Mouse (Mus musculus) thymus, postnatal 10 days (tissue): ENCODE results near the gene Acap2.

Experiments used
- DNase-seq, 2 experiments: peaks; one replicate each; pipeline ENCODE4 v3.0.0; 2021; ENCODE audit warnings: low spot score in 2 of 2

The Acap2 gene

DNA sequence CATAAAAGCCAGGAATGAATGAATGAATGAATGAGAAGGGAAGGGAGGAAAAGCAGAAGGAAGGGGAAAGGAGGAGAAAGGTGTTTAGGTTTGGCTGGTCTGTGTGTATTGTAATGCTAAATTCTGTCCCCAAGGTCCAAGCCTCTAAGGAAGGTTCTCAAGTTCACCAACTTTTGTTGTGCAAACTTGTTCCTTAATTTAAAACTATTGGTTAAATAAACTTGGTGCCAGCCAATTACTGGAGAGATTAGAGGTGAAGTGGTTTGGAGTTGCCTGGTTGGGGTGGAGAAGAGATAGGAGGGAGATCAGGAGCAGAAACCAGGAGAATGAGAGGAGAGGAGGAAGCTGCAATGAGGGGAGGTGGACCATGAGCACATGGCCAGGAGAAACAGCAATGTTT, 31.4 kb downstream of the Acap2 start:
- no peak for DNase-seq

DNA sequence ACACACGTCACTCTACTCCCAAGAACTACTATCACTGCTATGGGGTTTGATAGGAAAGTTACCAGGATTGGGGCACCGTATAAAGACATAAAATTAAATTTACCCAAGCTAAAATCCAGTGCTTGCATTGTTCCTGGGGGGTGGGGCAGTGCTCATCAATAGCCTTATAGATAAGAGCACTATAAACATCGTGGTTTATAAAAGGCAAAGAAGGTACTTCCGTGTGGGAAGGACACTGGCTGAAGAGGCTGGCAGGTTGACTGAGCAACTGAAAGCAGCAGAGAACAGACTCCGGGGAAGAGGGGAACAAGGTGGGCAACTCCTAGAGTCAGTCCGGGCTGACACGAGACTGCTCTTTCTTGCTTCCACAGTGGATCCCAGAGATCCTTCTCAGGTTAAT, 33.1 kb downstream of the Acap2 start:
- no peak for DNase-seq

DNA sequence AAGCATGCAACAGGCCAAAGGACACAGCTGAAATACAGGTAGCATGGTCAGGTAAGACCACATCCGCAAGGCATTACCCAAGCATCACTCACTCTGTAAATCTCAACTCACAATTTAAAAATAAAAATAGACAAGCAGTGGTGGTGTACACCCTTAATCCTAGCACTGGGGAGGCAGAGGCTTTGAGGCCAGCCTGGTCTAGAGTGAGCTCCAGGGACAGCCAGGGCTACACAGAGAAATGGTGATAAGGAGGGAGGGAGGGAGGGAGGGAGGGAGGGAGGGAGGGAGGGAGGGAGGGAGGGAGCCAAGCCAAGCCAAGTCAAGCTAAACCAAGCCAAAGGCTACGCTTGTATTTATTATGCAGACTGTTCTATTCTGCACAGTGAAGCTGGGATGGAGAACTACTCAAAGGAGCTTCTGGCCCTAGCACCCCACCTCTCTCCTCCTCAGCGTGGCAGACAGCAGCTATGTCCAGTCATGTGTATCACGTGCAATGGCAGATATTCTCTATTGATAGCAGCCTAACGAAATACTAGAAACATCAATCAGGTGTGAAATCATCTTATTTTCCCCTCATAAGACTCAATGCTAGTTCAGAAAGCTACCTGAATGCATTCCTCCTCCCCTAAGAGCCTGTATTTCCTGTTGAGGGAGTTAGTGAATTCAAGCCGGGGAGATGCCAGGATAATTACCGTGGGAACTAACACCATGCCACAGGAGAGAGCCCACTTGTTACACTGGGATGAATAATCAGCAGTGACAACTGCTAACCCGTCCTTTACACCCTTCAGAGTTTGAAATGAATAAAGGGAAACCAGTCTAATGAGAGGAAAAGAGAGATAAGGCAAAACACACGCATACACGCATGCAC, 33.8 kb downstream of the Acap2 start:
- no peak for DNase-seq

DNA sequence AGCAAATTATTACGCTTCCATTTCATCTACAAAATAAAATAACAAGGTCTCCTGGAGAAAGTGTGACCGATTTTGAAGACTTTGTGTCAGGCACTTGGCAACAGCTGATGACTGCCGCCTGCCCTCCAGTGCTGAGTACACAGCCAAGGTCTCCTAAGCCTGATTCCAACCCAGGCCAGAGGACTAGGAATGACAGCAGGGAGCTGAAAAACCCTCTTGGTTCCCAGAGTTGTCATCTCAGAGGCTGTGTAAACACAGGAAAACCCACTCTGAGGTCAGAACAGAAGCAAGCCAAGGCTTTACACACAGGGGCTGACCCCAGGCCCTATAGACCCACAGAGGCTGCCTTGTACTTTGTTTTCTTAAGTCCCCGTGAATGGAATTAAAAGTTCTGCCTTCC, 35.1 kb downstream of the Acap2 start:
- no peak for DNase-seq

DNA sequence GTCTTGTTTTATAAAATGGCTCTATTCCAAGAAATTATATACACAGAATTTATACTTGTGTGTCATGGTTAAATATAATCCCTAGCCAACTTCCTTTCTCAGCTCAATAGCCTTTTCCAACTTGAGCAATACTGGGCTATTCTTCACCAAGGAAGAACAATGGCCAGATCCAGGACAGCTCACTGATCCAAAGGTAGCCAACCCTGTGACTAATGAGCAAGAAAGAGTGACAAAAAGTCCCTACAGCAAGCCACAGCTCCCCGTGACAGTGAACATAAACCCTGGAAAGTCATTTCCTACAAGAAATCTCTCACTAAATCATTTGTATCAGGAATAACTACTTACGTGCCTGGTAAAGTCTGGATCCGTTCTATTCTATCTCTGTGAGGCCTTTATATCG, 35.6 kb downstream of the Acap2 start:
- DNase-seq: no peak

DNA sequence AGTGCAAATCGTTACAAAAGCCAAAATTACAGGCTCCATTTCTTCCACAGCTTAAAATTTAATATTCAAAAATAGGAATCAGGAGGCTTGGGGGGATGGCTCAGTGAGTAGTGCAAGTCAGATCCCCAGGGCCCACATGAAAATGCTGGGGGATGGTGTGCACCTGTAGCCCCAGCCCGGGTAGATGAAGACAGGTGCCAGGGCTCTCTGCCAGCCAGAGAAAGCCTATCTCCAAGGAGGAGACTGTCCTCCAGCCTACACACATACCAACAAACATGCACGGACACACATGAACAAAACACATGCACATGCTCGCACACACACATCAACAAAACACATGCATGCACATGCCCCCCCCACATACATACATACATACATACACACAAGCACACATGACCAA, 36.9 kb downstream of the Acap2 start:
- no peak for DNase-seq

DNA sequence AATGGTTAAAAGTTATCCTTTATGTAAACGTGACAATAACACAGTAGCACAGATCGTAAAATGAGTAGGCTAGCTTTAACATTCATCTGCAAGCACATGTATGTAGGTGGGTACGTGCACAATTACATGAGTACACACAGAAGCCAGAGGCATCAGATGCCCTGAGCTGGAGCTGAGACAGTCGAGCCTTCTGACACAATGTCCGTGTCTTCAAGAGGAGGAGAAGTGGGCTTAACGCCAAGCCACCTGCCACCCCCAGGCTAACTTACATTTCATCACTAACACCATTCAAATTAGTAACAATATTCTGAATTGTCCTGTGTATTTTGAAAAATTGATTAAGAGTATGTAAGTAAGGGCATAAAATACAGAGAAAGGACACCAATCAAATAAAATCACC, 40.6 kb downstream of the Acap2 start:
- no peak for DNase-seq

DNA sequence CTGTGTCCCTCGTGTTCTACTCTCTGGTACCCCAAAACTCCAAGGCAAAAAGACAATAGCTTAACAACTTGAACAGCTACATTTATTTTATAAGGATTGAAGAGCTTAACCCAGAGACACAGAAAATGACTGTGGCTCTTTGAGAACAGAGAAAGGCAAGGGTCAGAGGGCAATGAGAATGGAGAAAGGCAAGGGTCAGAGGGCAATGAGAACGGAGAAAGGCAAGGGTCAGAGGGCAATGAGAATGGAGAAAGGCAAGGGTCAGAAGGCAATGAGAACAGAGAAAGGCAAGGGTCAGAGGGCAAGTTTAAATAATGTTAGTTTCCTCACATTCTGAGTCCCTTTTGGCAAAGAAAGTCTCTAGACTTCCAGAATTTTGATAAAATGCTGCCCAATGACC, 41.6 kb downstream of the Acap2 start:
- DNase-seq: no peak

DNA sequence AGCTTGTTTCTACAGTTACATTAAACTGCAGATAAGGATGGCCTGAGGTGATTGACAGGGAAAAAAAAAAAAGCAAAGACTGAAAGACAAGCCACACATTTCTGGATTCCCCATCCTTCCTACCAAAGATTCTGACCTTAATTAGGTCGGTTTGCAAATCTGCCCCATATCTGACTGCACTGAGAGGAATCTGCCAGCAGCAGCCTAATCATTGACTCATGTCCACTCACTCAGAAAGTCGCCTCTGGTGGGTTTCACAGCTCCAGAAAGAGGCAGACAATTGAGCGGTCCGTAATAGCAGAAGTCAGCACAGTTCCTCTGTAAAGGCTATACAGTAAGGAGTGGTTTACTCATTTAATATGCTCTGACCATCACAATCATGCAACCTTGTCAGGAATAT, 51.2 kb downstream of the Acap2 start:
- no peak for DNase-seq

DNA sequence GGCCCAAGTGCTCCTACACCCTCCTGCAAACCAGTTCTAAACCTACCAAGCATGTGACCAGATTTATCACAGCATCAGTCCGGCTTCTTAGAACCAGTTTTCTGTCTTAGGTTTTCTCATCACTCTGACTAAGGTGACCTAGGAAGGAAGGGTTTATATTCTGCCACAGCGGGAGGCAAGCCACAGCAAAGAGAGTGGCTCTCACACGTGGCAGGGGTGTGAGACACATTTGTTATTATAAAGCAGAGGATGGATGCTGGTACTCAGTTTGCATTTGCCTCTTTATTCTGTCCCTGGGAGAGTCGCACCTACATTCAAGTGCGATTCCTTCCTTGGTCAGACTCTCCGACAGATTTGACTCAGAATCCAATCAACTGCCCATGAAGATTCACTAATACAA, 52.2 kb downstream of the Acap2 start:
- DNase-seq: no peak

DNA sequence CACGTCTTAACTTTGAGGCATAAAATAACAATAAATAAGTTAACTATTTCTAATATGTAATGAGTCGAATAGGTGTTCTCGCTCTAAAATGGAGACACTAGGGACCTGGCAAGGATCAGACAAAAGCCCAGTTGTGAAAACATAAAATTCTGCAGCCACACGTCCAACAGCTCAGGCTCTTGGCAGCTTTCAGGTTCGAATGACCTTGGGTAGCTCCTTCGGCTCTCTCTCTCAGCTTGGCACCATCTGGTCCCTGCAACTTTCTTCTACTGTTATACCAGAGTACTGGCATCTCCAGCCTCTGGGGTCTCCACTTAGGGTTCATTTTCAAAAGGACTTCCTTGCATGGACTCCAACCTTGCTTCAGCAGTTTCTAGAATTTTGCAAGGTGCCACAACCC, 53.3 kb downstream of the Acap2 start:
- no peak for DNase-seq

DNA sequence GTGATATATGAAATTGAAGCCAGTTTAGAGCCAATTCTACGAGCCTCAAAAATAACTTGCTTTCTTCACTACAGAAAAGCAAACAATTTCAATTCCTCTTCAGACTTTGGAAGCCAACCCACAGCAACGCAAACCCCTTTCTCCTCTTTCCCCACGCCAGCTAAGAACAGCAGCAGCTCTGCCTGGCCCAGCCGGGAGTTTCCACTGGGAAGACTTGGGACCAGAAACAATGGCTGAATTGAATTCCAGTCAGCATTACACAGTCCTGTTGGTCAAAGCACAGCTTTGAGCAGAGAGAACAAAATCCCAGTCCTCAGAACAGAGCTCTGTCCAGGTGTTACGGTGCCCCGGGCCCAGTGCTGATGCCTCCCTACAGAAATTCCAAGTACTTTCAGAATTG, 59.1 kb downstream of the Acap2 start:
- no peak for DNase-seq

DNA sequence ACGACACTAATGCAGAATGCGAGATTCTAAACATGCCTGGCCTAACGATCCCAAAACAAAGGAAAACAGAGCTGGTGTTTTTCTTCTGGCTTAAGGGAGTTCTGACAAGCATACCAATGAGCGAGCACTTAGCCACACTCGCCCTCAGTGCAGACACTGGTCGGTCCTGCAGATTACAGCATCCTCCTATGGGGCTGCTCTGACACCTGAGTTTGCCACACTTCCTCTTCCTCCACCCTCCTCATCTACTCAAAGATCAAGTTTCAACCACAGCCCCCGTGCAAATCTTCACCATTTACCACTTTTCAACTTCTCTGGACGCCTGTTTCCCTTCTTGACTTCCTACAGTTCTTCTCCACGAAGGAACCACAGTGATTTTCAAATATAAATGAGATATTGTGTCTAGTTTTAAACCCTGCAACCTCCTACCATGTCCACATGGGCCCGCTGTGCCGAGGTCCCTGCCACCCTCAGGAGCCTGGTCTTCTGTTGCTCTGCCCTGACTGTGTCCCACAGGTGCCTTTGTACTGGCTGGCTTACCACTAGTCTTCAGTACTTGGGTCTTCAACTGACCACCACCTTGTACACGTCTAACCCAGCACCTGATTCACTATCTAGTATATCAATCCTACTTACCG, 64.3 kb downstream of the Acap2 start:
- DNase-seq: no peak

DNA sequence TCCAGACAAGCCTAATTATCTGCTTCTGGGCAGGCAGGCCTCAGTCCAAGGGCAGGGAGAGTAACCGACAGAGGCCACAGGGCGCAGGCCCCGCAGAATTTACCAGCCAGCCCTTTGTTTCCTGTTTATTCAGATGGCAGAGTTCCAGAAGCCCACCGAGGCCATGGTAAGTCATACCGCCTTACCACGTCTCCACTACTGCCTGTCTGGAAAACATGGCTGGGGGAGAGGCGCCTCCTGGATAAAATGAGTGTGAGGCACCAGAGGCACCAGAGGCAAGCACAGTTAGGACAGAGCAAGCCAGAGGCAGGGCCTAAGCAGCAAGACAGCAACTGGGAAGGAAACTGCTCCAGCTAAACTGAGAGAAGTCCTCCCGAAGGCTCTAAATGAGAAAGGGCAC, 65.5 kb downstream of the Acap2 start:
- DNase-seq: no peak

DNA sequence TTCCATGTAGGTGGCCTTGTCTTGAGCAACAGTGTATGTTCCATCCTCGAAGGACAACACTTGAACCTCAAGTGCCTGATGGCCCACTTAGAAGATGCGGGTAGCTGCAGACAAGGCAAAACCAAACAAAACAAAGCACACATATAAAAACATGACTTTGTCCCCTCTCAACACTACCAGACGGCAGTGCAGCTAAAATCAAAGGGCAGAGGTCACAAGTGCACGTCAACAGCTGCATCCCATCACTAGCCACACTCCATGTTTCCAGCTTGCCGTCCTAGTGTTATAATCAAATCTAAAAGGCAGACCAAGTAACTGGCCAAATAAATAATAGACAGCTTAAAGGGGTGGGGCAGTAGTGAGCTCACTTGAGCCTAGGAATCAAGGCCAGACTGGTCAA, 69.5 kb downstream of the Acap2 start:
- DNase-seq: no peak

DNA sequence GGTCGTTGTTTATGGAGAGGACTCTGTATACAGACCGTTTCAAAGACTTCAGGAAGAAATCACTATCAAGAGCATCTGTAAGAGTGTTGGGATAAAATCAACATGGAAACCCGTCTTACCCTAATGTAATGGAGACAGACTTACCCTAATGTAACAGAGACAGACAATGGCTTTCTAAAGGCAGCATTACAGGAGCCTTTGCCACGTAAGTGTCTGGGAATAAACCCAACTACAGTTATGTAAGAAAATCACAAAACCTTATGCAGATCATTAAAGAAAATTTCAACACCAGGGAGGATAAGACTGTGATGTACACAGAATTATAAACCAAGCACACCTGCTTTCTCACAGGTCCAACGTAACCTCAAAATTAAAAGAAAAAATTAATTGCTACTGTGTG, 72.9 kb downstream of the Acap2 start:
- DNase-seq: no peak

DNA sequence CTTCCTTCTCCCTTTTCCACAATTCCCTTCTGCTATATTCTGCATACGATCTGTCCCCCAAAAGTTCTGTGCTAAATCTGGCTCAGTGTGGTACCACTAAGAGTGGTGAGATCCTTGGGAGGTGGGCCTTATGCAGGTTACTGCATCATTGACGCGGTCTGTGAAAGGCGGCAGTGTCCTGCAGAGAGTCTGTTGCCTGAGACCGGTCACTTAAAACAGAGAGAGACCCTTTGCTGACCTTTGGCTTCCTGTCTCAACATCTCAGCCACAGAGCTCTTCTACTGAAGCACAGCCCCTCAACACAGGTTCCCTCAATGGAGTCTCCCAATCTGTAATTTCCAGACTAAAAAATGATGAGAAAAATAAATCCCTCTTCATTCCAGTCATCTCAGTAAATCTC, 76.1 kb downstream of the Acap2 start:
- DNase-seq: no peak

DNA sequence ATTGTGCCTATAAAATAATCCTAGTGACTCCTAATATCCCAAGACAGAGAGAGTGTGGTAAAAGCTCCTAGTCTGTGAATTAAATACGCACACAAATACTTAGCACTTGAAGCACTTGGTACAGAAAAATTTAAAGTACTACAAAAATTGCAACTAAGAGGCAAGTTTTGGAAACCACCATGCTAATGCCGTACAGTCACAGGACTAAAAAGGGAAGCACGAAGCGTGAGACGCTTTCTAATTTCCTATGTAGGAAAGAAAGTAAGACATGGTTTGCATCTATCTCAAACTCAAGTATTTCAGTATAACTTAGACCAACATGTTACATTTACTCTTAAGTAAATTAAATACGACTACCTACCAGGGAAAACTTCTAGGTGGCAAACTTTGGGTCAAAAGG, 79.4 kb downstream of the Acap2 start:
- DNase-seq: no peak

DNA sequence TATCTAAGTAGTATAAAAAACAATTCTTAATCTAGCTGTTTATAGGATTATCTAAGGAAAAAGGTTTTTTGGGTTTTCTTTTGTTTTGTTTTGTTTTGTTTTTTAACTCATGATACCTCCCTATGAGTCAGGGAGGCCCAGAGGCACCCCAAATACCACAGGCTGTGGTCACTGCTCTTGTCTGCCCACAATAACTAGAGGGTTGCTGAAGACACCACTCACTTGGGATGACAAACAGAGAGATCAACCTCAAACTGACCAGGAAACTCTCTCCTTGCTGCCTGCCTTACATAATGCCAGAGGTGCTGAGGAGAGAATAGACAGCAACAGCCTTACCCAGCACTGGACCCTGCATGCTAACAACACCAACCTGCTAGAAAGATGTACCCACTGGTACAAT, 87.4 kb downstream of the Acap2 start:
- no peak for DNase-seq

DNA sequence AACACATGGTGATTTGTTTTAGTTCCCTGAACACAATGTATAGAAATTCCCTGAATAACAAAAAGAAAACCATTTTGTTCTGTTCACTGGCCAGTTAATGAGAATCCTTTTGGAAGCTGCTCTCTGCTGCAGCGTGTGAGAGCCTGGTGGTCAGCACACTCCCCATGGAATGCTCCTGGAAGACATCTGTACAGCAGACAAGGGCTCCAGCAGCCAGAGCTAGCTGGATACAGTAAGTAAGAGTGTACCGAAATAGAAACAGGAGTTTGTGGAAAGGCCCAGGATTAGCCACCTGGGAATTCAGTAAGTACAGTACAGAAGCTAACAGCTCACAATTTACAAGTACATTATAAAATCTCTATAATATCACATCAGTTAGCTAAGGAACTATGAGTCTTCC, 99.7 kb downstream of the Acap2 start:
- DNase-seq: no peak

DNA sequence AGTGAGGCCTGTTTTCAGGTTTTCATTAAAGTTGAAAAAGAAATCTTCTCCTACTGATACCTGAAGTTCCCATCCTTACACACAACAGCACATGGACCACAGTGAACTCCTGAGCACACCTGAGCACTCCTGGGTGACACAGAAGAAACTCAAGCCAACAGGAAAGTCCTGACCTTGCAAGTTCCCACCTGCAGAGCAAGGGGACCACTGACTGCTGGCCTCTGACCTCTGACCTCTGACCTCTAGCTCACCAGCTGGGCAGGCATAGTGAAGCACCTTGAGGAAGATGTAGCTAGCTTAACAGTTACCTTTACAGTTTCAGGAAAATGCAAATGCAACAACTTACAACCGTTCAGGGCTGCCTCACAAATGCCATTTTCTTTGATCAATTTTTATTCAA, 101.1 kb downstream of the Acap2 start:
- DNase-seq: no peak

DNA sequence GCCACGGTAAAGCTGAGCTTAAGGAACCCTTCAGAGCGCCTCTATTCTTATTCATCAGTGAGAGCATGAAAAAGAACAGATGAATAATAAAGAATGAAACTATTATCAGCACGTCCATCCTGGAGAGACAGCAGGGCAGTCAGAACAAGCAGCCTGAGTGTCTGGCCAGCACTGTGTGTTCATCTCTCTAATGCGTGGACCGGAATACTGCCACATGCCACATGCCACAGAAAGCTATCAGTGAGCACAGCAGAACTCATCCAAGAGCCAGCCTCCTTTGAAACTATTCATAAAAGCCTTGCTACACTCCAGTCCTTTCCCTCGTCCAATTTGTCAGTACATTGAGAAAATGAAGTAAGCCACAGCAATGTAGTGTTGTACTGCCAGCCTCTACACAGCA, 107.0 kb downstream of the Acap2 start:
- no peak for DNase-seq

DNA sequence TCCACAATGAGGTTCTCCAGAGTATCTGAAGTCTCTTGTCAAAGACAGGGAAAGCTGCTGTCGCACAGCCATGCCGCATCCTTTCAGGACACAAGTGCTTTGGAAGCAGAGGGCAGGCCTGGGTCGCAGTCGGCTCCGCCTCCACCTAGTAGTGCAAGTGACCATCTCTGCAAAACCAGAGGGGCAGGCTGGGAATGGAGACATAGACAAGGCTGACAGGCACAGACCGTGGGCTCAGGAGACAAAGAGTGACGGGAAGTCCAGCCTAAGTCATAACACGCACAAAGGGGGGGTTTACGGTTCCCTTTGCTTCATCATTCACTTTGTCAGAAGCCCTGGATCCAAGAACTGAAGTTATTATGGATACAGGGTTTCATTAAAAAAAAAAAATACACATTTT, 107.9 kb downstream of the Acap2 start:
- no peak for DNase-seq

DNA sequence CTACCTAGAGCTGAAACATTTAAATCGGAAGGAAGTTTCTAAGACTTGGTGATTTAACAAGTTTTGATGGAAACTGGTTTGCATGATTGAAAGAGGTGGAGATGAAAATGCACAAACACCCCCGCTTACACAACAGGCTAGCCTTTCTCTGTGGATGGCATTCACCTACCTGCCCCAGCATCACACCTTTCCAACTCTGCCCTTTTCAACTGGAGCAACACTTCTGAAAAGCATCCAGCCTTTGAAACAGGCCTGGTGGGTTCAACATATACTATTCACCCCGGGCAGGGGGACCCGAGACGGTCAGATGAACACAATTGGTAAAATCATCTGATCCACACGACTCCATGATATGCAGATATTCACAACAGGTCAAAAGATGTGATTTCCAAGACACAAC, 119.2 kb downstream of the Acap2 start:
- DNase-seq: no peak
